Mouse (Mus musculus) lung, adult 2 months (tissue): Measurements from ENCODE around the gene Ydjc. TPM values are rescaled to one million over a fixed set of nuclear protein-coding genes. Genes with fewer than 3 reads are reported as not detected.
A peak's percentile ranks its signal among the peaks of the same experiment; 100 is the strongest.

Experiments used
- DNase-seq: peaks from one replicate; pipeline ENCODE4 v3.0.0; 2022
- H3K4me1 ChIP-seq: fragments of 200-500 bp; 2 replicates; pipeline ENCODE4 v1.6.1; 2011; ENCODE audit warnings: low read length; ENCODE audit not compliant: control insufficient read depth, insufficient read depth
- H3K4me3 ChIP-seq: fragments of 200-500 bp; replicated peaks from 2 replicates; pipeline ENCODE3; 2011; ENCODE audit warnings: low read depth, mild to moderate bottlenecking, control low read depth, low read length; ENCODE audit errors: extremely low read depth
- CTCF ChIP-seq: fragments of 200-500 bp; IDR thresholded peaks from 2 replicates; pipeline ENCODE4 v1.5.1; 2011; ENCODE audit warnings: mild to moderate bottlenecking, low read length, control low read depth; ENCODE audit not compliant: insufficient read depth
- POLR2A ChIP-seq: fragments of 200-500 bp; IDR thresholded peaks from 2 replicates; pipeline ENCODE4 v1.6.1; 2011; ENCODE audit warnings: low read depth, mild to moderate bottlenecking, control low read depth, low read length, borderline replicate concordance; ENCODE audit errors: extremely low read depth
- WGBS: fragments of 180-500 bp; shearing (Covaris S2); methylation state at CpG from one replicate; pipeline ENCODE4 v1.1.7; 2018; 5-methylcytosine and 5-hydroxymethylcytosine counted together
- polyA plus RNA-seq: library from polyadenylated mRNA; depleted of rRNA; stranded (reverse); fragments of >200 nt; gene quantifications from 2 replicates; pipeline ENCODE4 v1.2.3, GENCODE M21; 2012; rRNA removed

The Ydjc gene
- polyA plus RNA-seq, 1 experiment: 6.2 TPM

- peak; percentile 85 for DNase-seq
- under 1% methylated on average over 85 of the region's 85 CpGs for WGBS
- Histone ChIP-seq H3K4me3 (peak within 1 kb of the TSS; percentile 58), H3K4me1 (peaks cover 7% of the 10 kb centered on the region; the same call in 1 of the 2 replicates)
- TF ChIP-seq CTCF (peak; percentile 69), POLR2A (no peak)
Observed at GRCm38 (mm10) chr16:17208389-17209361, 64.3 kb downstream of the Ydjc start, which contains the start of gene Rimbp3. Gene Rimbp3 (plus strand): TSS chr16:17208603.

GRCm38 (mm10) chr16:17209404-17209960 lies 65.1 kb downstream of the Ydjc start:
- H3K4me1 ChIP-seq: peaks cover 7% of the 10 kb centered on the region; the same call in 1 of the 2 replicates
- WGBS: 2% methylated on average over 37 of the region's 37 CpGs
- DNase-seq: no peak
- TF ChIP-seq POLR2A (no peak), CTCF (no peak)
- peak overlapping the region; percentile 43 for H3K4me3 ChIP-seq

Other genes with a start within 250 kb of the Ydjc start
- gene Ppm1f, start 248.2 kb upstream of the Ydjc start, polyA plus RNA-seq: 40.4 and 46.2 TPM in 2 replicates
- gene Mapk1, start 161.2 kb upstream of the Ydjc start, polyA plus RNA-seq: 44.2 and 61.0 TPM in 2 replicates
- gene Ypel1, start 74.9 kb upstream of the Ydjc start, polyA plus RNA-seq: 1.2 and 2.2 TPM in 2 replicates
- 66.5 and 74.0 TPM in 2 replicates for gene Ppil2, start 33.4 kb upstream of the Ydjc start, polyA plus RNA-seq
- 0.89 and 1.2 TPM in 2 replicates for gene 2610318N02Rik, start 19.5 kb upstream of the Ydjc start, polyA plus RNA-seq
- gene Sdf2l1, start 12.2 kb upstream of the Ydjc start, polyA plus RNA-seq: 29.1 and 37.2 TPM in 2 replicates
- gene Ccdc116, start 2.6 kb downstream of the Ydjc start, polyA plus RNA-seq: 0.91 TPM in 2 replicates
- 40.4 and 51.2 TPM in 2 replicates for gene Ube2l3, start 58.0 kb downstream of the Ydjc start, polyA plus RNA-seq
- gene Rimbp3, start 64.0 kb downstream of the Ydjc start, polyA plus RNA-seq: 0.02 and 0.07 TPM in 2 replicates
- 2.0 and 2.2 TPM in 2 replicates for gene Hic2, start 89.0 kb downstream of the Ydjc start, polyA plus RNA-seq
- gene Tmem191c, start 131.5 kb downstream of the Ydjc start, polyA plus RNA-seq: 7.0 and 8.6 TPM in 2 replicates
- 0.93 and 1.7 TPM in 2 replicates for gene Serpind1, start 186.8 kb downstream of the Ydjc start, polyA plus RNA-seq